Comparison of ENCODE assay signal across 8 mouse cellular contexts in genomic region chr1:43827002-43827762, GRCm38 (mm10). TPM values are rescaled to one million over a fixed set of nuclear protein-coding genes. Genes with fewer than 3 reads are reported as not detected.
DNase-seq lines count a peak whose midpoint lies in the region; ATAC-seq and TF ChIP-seq lines count a peak whose summit lies in the region.

No protein-coding gene starts in this region.

- ATAC-seq in forebrain, postnatal 0 days = peak; percentile 79
- ATAC-seq in kidney, embryonic 14.5 days (ENCODE audit: low FRiP score, low TSS enrichment) = peak; percentile 83
- peak; percentile 68 for ATAC-seq in lung, embryonic 16.5 days (ENCODE audit: low read depth)

- no peaks in the 10 kb centered on the region for H3K36me3 ChIP-seq in forebrain, postnatal 0 days (ENCODE audit: insufficient read depth)
- no peaks in the 10 kb centered on the region for H3K36me3 ChIP-seq in kidney, embryonic 14.5 days (ENCODE audit: control insufficient read depth, insufficient read depth, low read length)
- H3K36me3 ChIP-seq in lung, embryonic 16.5 days (ENCODE audit: control insufficient read depth, insufficient read depth, low read length) = no peaks in the 10 kb centered on the region

- peak overlapping the region; percentile 77 for H3K27ac ChIP-seq in forebrain, postnatal 0 days (ENCODE audit: low read depth, low read length)
- peak overlapping the region; percentile 91 for H3K27ac ChIP-seq in kidney, embryonic 14.5 days (ENCODE audit: low read depth, low read length)
- H3K27ac ChIP-seq in lung, embryonic 16.5 days (ENCODE audit: low read length) = peak overlapping the region; percentile 83

- peak; percentile 21 to 91 for DNase-seq in layer of hippocampus, postnatal 25 days (ENCODE audit: extremely low spot score in 1 of 2, low spot score in 1 of 2)
- DNase-seq in layer of hippocampus, postnatal 14 days (ENCODE audit: low spot score in 2 of 2) = no peak
- DNase-seq in adrenal gland, postnatal 36 days = peak; percentile 62 to 64
- DNase-seq in forebrain, postnatal 0 days = no peak
- DNase-seq in right cerebral cortex, adult 2 months (ENCODE audit: low spot score in 2 of 2) = peak; percentile 45 to 52
- DNase-seq in cerebellum, adult 11-12 months = no peak

- peak overlapping the region; percentile 70 for H3K4me3 ChIP-seq in forebrain, postnatal 0 days (ENCODE audit: low read depth, low read length)
- peak overlapping the region; percentile 90 for H3K4me3 ChIP-seq in kidney, embryonic 14.5 days (ENCODE audit: low read length)
- peak overlapping the region; percentile 91 for H3K4me3 ChIP-seq in lung, embryonic 16.5 days (ENCODE audit: low read length)

- 2% methylated on average over 68 of the region's 68 CpGs for WGBS in forebrain, postnatal 0 days
- WGBS in kidney, embryonic 14.5 days = under 1% methylated on average over 63 of the region's 68 CpGs
- WGBS in lung, embryonic 16.5 days = under 1% methylated on average over 68 of the region's 68 CpGs

- peak overlapping the region; percentile 80 for H3K4me2 ChIP-seq in forebrain, postnatal 0 days (ENCODE audit: low read depth)
- H3K4me2 ChIP-seq in kidney, embryonic 14.5 days (replicated peaks; ENCODE audit: low read depth, low read length) = peak overlapping the region; percentile 95
- H3K4me2 ChIP-seq in lung, embryonic 16.5 days (ENCODE audit: low read depth, low read length) = peak overlapping the region; percentile 88

- H3K4me1 ChIP-seq in forebrain, postnatal 0 days (ENCODE audit: insufficient read depth) = peaks cover 10% of the 10 kb centered on the region
- H3K4me1 ChIP-seq in kidney, embryonic 14.5 days (ENCODE audit: control insufficient read depth, insufficient read depth, low read length) = peaks cover 12% of the 10 kb centered on the region; the same call in 1 of the 2 replicates
- peaks cover 6% of the 10 kb centered on the region for H3K4me1 ChIP-seq in lung, embryonic 16.5 days (replicated peaks; ENCODE audit: control insufficient read depth, insufficient read depth, low read length)

- peak overlapping the region; percentile 75 for H3K9ac ChIP-seq in forebrain, postnatal 0 days
- peak overlapping the region; percentile 89 for H3K9ac ChIP-seq in kidney, embryonic 14.5 days (ENCODE audit: low read depth, low read length)
- peak overlapping the region; percentile 92 for H3K9ac ChIP-seq in lung, embryonic 16.5 days (ENCODE audit: low read length)

- no peaks in the 10 kb centered on the region for H3K9me3 ChIP-seq in forebrain, postnatal 0 days (ENCODE audit: low read length)
- H3K9me3 ChIP-seq in kidney, embryonic 14.5 days (ENCODE audit: control insufficient read depth, low read length) = no peaks in the 10 kb centered on the region
- no peaks in the 10 kb centered on the region for H3K9me3 ChIP-seq in lung, embryonic 16.5 days (ENCODE audit: control insufficient read depth, low read length)

- no peaks in the 10 kb centered on the region for H3K27me3 ChIP-seq in forebrain, postnatal 0 days (ENCODE audit: insufficient read depth, low read length)
- H3K27me3 ChIP-seq in kidney, embryonic 14.5 days (ENCODE audit: control insufficient read depth, insufficient read depth, low read length) = no peaks in the 10 kb centered on the region
- H3K27me3 ChIP-seq in lung, embryonic 16.5 days (ENCODE audit: control insufficient read depth, insufficient read depth, low read depth, low read length) = no peaks in the 10 kb centered on the region

- TF ChIP-seq CTCF in forebrain, postnatal 0 days (IDR thresholded peaks at IDR 0.05; ENCODE audit: low read depth) = no peak

RNA-seq across cellular contexts. Expression of gene Uxs1, which starts 0.4 kb away (rescaled TPM):
- 10 to 100 TPM; 41.0 to 42.7 TPM for total RNA-seq in layer of hippocampus, postnatal 25 days (2021)
- 10 to 100 TPM; 32.5 to 35.3 TPM for total RNA-seq in layer of hippocampus, postnatal 14 days (2021)
- 10 to 100 TPM; 57.0 to 58.8 TPM for total RNA-seq in adrenal gland, postnatal 36 days (2021)
- 11.6 and 18.0 TPM in 2 replicates for total RNA-seq in forebrain, postnatal 0 days (2014; rRNA removed)
- polyA plus RNA-seq in forebrain, postnatal 0 days (2015; fragmentation: Nextera tagmentation; extraction: Ambion mirVana) = 17.2 and 19.7 TPM in 2 replicates
- polyA plus RNA-seq in kidney, embryonic 14.5 days (2014; fragmentation: Nextera tagmentation; extraction: Ambion mirVana) = 20.4 and 25.0 TPM in 2 replicates
- polyA plus RNA-seq in lung, embryonic 16.5 days (2015; fragmentation: Nextera tagmentation; extraction: Ambion mirVana) = 25.6 and 28.6 TPM in 2 replicates

Comparison
In these comparisons a context has a peak if more than half of its experiments do, and no peak if none do; other contexts are left out.
1. DNase-seq: peak in layer of hippocampus, postnatal 25 days (2 of 2), adrenal gland, postnatal 36 days (2 of 2) and right cerebral cortex, adult 2 months (2 of 2); none in layer of hippocampus, postnatal 14 days (0 of 2), forebrain, postnatal 0 days (single experiment) and cerebellum, adult 11-12 months (single experiment).
2. Peak in every context shown above with its lines, with median percentiles within 50 percentile points of each other: ATAC-seq, H3K27ac ChIP-seq, H3K4me2 ChIP-seq, H3K4me3 ChIP-seq and H3K9ac ChIP-seq.